Mouse (Mus musculus) C2C12 (cell line): ENCODE measurements around the gene Tmcc3.

Source experiments
- CTCF ChIP-seq: IDR thresholded peaks from one replicate; pipeline ENCODE4 v1.5.1; 2011; ENCODE audit not compliant: control insufficient read depth, insufficient read depth, insufficient read length
- MAX ChIP-seq: IDR thresholded peaks from one replicate; pipeline ENCODE4 v1.6.1; 2011; ENCODE audit warnings: mild to moderate bottlenecking, control low read depth
- MYOG ChIP-seq: IDR thresholded peaks from one replicate; pipeline ENCODE4 v1.6.1; 2011; ENCODE audit not compliant: control insufficient read depth, insufficient read length; ENCODE audit errors: extremely low read depth

- TF ChIP-seq CTCF (no peak), MYOG (no peak), MAX (no peak)
Observed at GRCm38 (mm10) chr10:94304064-94304657, 7.6 kb upstream of the Tmcc3 start.
